Mouse (Mus musculus) frontal cortex, postnatal 10 days (tissue): ENCODE results near the gene Ntrk3.

Experiments used
- DNase-seq, 2 experiments: peaks; one replicate each; pipeline ENCODE4 v3.0.0; 2022; ENCODE audit warnings: low spot score in 2 of 2, mixed read lengths in 1 of 2

The Ntrk3 gene

DNA sequence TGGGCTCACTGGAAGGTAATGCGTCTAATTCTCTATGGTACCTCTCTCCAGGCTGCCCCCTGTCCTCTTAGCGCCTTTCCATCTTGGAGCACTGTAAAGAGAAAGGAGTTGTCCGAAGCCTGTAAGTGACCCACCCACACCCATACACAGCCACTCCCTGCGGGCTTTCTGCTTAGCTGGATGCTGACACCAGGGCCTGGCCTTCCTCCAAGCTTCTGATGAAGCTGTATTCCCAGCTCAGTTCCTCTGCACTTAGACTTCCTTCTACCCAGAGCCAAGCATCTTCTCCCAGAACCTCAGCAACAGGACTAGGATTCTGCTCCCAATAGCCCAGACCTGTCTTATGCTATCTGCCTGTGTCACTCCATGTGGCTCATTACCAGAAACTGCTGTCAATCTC, 114.1 kb downstream of the Ntrk3 start:
- DNase-seq = no peak

DNA sequence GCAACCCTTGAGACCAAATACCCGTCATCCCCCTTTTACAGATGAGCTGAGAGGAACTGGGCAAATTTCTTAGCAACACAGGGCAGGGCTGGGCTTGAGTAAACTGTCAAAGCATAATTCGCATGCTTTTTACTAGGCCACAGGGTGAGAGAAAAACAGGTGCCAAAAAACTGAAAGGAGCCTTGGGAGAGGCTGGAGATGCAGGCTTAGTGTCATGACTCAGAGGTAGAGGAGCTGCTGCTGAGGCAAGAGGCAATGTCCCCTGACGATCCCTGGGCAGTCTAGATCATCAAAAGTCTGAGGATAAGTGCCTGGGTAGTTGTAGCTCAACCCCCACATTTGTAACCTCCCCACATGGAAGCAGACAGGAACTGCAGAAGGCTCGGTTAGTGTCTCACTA, 116.7 kb downstream of the Ntrk3 start:
- DNase-seq = no peak

DNA sequence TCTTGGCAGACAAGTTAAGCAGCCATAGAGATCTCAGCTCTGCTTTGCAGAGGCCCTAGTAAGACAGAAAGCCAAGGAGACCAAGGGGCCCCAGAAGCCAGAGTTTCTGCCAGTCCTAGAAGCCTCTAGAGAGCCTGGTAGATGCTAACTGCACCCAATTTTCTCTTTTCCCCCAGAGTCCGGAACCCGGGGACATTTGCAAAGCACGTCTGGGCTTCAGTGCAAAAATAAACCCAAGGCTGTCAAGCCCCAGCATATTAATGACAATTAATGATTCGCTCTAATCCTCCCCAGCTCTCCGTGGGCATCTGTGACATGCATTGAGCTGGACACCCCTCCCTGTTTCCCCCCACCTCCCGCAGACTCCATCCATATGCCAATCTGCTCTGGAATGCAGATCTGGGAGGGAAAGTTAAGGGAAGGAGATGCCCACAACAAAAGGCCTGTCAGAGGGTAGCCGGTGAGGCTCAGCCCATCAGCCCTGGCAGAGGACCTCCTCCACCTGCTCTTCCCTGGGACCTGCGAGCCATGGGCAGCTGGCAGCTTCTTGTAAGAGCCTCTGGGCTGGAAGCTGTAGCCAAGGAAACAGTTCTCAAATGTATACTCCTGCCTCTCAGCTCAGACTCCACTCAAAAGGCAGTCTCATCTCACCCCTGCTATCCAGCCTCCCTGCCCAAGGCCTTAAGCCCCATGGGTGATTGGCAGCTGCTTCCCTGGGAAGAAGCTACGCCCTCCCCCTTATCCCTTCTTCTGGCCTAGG, 117.8 kb downstream of the Ntrk3 start:
- no peak for DNase-seq

DNA sequence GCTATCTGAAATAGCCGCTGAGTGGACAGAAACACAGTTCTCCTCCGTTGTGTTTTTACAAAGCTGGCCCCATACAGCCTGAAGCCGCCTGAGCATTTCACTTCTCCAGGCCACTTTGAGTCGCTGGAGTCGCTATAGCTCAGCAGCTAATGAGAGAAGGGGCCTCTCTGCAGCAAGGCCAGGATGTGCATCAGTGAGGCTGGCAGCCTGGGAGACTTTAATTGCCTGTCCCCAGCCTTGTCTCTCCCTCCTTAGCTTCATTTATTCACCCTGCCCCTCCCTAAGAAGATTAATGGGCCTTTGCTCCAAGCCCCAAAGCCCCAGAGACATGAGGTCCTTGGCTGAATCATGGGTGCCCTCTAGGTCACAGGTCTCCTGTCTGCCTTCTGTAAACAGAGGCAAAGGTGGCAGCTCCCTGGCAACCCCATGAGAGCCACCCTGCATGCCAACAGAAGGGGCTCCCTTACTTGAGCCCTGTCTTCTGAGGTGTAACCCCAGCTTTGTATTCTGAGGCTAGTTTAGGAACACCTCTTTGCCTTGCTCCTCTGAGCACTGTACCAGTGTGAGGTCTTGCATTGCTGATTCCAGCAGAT, 132.2 kb downstream of the Ntrk3 start:
- no peak for DNase-seq

DNA sequence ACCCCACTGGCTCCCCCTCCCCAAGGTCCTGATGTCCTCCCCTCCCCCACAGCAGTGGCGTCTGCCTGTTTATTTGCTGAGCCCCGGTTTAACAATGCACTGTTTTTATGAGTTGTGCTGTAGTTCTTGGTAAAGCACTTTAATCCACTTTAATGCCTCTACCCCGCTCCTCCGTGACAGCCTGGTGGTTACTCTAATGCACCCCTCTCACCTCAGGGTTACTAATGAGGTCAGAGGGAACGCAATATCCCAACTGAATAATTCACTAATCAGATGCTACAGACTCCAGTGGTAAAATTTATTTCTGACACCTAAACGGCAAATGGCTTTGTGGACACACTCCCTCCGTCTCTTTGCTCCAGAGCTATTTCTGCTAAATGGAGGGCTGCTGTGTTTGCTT, 133.9 kb downstream of the Ntrk3 start:
- no peak for DNase-seq

DNA sequence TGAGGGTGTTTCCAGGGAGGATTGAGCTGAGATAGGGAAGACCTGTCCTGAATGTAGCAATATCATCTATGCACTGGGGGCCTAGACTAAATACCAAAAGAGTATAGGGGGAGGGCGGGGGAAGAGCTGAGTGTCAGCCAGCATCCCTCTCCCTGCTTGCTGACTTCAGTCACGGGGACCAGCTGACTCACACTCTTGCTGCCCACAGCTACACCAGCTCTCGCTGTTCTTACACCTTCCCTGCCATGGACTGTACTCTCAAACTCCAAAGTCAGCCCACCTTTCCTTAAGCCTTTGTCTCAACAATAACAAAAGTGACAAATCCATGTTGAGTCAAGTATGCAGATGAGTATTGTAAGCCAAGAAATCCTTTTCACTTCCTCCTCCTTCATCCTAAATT, 136.0 kb downstream of the Ntrk3 start:
- DNase-seq = no peak

DNA sequence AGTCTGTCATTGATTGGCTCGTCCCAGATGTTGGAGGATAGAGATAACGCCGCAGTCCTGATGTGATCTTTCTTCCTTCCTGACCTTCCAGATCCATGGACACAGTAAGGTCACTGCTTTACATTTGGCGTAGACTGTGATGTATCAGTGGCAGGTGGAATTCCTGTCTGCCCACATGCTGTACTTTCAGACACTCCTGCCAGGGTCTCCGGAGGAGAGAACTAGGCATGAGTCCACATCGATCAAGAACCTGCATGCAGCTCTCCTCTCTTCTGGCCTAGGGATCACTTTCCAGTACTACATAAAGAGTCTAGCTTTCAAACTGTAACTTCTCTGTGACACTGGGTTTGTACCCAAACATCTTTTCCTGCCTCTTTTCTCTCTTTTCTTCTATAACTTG, 136.9 kb downstream of the Ntrk3 start:
- no peak for DNase-seq

DNA sequence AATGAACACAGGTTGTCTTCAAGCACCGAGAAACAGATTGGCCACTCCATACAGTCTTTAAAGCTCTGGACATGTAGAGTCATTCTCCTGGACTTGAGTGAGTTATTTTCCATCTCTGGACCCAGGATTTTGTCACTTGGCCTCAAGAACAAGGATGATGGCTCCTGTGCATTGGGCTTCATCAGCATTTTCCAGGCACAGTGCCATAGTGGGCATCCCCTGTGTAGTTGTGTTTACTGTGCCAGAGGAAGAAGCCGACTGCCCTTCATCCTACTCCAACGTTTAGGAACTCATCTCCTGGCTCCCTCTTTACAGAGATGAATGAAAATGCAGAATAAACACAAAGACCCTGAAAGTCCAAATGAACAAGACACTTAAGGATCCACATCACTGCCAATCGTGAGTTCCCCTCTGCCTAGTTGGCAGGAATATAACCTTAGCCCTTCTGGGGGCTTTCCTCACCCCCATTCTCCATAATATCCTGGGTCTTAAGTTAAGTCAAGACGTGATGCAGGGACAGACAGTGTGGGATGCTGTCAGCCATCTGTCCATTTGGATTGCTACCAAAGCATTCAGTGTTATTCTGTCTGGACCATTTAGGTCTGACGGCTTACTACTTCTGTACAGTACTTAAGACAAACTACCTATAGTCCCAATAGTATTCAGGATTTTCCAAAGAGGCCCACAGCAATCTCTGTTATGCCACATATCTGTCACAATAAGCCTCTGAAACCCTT, 137.7 kb downstream of the Ntrk3 start:
- no peak for DNase-seq

DNA sequence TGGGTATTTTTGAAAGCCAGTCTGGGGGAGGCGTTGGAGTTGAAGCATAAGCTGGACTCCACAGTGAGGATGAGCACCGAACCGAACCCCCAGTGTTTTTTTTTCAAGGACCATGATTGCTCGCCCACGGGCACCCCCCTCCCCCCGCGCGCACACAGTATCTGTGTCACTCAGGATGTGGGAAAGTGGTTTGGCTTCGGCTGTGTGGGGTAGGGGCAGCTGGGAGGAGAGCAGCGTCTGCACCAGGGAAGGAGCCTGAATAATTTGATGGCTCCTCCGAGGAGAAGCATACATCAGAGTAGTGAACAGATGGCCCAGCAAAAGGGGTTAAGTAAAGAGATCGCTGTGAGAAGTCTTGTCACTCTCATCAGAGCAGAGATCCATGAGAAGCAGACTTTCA, 139.7 kb downstream of the Ntrk3 start:
- peak in 1 of 2 experiments; percentile 27 for DNase-seq

DNA sequence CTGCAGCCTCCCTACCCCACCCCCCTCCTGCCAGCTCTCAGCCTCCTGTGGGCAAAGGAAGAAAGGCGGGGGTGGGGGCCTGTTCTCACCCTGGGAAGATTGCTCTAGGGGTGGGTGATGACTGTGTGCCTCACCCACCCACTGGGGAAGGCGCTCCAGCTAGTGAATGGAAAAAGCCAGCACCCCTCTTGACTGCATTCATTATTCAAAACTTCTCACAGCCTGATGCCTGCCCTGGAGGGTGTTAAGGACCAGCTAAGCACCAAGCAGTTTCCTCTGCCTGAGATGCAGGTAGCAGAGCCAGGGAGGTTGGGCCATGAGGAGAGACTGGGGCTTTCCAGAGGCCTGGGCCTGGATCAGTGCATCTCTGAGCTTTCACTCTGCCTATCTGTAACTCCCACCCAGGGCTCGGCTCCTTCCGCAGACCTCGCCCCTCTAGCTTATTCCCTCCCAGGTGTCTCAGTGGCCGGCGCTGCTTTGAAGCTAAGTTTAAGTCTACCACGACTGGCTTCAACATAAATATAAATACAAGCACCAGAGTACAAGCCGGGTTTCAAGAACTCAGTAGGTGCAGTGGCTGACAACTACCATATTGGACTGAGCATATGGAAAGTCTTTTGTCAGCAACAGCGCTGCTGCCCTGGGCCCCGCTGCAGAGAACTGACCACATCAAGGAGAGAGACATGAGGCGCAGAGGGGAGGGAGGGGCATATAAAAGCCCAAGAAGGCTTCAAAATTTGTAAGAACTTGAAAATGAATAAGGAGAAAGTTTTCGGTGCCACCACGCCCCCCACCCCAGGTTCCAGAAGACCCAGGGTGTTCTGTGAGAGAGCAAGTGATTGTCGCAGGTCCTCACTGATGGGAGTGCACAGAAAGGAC, 140.3 kb downstream of the Ntrk3 start:
- DNase-seq = peak in 1 of 2 experiments; percentile 19

DNA sequence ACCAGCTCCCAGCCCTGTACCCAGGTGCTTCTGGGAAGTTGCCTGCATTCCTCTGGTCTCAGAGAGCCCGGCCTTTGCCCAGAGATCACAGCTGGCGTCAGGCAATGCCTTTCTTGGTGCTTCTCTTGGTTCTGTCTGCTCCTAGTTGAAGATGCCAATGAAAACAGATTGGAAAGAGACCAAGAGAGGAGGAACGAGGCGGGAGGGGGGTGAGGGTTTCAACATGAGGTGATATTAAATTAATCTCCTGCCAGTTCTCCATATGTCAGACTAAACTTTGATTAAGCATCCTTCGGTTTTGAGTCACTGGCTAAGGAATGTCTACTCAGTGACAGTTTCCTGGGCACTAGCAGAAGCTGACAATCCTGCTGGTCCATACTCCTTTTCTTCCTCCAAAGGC, 141.3 kb downstream of the Ntrk3 start:
- no peak for DNase-seq

DNA sequence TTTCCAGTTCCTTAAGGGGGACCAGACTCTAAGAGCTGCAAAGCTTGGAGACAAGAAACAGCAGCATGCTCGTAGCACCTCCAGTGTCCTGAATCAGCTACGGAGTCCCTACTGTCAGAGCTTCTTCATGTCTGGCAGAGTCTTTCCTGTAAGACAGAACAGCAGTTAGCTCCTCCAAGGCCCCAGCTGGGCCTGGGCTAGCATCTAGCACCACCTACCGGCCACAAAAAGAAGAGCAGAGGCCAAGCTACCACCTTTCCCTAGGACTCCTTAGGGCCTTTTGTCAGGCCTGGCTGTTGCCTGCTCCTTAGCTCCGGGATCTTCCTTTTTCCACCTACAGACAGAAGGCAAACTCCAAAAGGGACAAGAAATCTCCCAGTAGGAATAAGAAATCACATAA, 141.9 kb downstream of the Ntrk3 start:
- DNase-seq = peak; percentile 40 to 67

DNA sequence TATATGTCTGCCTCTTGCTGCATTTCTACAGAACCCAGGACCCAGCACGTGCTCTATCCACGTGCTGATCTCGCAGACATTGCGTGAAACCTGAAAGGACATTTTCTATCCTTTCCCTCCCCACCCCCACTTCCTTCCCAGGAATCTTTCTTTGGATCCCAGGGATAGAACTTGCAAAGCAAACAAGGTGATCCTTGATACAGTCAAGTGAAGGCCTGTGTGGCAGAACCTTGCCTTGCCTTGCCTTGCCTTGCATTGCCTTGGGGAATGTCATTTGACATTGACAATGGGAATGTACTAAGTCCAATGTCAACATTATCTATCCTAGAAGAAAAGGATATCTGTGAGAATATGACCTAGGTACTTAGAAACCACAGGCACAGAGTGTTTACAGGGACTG, 144.9 kb downstream of the Ntrk3 start:
- DNase-seq = no peak

DNA sequence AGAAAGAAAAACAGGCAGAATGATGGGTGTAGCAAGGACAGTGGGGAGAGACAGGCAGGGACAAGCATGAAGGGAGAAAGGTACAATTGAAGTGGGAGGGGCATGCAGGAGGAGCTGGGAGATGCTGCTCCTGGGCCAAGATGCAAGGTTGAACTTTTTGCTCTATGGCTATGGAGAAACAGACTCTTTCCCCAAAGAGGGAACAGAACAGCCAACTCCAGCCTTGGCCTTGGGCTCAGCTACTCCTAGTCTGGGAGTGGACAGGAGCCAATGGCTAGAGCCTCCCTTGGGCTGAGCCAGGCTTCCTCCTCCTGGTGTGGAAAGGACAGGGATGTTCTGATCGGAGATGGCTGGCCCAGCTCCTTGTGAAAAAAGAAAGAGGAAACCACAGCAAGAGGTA, 145.6 kb downstream of the Ntrk3 start:
- DNase-seq = no peak

DNA sequence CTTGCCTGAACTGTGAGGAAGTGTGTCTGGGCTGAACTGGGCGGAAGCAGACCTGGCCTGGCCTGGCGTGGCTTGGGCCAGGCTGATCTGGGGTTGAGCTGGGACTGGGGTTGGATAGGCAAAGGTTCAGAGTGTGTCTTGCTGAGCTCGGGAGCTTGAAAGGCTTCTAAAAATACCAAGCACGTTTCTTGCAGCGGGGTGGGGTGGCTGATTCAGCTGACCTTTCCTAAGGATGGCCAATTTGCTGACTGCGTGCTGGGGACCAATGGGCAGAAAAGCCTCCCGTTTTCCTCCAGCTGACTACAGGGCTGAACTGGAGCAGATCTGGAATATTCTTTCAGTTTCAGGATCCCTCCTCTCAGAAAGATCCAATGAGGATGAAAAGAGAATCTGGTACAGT, 148.0 kb downstream of the Ntrk3 start:
- no peak for DNase-seq

DNA sequence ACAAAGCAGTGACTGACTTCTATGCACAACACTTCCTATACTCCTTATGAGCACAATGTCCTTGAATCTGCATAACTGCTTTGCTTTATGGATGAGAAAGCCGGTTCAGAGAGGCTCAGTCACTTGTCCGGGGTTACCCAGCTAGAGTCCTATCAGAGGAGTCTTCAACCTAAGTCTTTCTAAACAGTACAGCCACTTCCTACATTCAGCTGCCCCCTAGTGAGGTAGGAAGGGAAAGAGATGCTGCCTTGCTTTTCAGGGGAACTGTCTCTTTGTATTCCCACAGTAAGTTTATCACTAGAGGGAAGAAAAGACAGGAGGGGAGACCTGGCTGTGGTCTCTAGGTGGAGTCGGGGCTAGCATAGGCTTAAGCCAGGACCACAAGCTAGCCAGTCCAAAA, 151.0 kb downstream of the Ntrk3 start:
- no peak for DNase-seq

DNA sequence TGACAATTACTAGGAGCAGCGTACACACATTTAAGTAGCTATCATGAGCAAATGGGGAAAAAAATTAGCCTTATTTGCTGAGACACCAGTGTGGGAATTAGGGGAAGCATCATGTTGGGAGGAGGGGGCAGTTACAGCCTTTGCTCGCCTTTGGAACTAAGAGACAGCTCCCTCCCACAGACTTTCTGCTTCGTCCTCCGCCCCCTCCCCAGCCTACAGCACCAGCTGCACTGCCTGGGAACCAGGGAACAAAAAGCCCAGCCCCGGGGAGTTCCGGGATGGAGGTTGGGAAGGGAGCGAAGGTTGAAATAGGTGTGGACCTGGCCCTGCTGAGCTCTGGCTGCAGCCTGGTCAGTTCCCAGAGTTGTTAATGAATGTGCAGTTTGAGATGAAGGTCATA, 151.9 kb downstream of the Ntrk3 start:
- DNase-seq = no peak

DNA sequence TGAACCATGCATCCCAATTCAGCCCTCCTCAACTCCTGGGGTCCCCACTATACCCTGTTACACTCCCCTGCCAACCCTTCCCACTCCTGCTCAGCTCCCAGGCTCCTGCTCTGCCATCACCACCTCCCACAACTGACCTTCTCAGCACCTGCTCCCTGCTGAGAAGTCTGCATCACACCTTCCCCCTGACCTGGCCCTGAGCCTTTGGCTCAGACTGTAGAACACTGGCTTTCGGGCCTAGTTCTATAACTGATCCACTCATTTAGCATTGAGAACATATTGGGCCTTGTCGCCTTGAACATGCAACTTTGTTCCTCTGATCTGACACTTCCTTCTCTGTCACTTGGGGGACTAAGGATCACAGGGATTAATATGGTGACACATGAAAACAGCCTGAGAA, 152.9 kb downstream of the Ntrk3 start:
- no peak for DNase-seq

DNA sequence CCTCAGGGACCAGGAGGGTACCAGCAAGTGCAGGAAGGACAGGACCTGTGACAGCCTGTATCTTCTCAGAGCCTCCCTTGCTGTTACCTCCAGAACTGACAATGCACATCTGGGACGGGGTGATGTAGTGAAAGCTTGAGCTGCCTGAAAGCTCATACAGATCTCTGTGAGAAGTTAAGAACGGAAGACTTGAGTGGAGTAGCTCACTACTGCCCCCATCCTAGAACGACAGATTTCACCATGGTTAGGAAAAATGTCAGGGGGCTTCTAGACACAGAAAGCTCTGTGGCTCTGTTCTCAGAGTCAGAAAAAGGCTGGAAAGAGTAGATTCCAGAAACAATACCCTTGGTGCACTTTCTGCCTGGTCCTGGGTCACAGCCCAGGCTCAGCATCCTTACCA, 153.3 kb downstream of the Ntrk3 start:
- DNase-seq = no peak

DNA sequence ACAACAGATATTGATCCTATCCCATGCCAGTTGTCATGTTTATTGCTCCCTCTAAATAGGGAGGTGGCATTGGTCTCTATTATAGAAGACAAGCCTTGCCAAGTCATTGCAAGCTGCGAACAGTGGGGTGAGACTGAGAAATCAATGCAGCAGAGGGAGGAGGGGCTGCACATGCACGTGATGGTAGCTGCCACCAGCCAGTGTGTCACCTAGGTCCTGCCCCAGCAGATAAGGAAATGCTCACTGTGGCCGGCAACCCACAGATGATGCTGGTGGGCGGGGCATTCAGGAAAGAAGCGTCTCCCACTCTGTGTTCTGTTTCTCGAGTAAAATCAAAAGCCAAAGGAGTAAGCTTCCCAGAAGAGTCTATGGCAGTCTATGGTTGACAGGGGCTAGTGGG, 154.1 kb downstream of the Ntrk3 start:
- DNase-seq = no peak

DNA sequence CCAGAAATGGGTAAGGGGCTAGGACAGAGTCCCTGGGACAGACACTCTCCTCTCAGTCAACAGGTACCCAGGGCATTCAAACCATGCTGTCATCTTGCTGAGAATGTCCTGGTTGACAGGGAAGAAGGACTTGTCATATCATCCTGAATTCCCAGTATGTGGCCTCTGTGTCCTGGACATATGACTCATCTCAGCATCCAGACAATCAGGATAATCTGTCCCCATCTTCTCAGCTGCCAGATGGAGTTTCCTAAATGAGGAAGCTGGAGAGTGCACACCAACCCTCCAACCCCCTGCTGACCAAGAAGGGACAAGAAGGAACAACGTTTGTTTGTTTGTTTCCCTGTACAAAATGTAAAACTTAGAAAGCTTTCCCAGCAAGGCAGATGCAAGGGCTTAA, 156.5 kb downstream of the Ntrk3 start:
- DNase-seq = no peak
